Mouse (Mus musculus) neural tube, embryonic 11.5 days (tissue): Measurements from ENCODE around the gene Shd. TPM values are rescaled to one million over a fixed set of nuclear protein-coding genes. Genes with fewer than 3 reads are reported as not detected.
A peak's percentile ranks its signal among the peaks of the same experiment; 100 is the strongest.

Experiments used
- ATAC-seq: fragments of 200-750 bp; cut with Nextera tagmentation; 2 replicates; pipeline ENCODE4 v1.8.0; 2017; ENCODE audit warnings: moderate number of reproducible peaks, mild to moderate bottlenecking, moderate TSS enrichment, moderate library complexity; ENCODE audit not compliant: insufficient read depth, low FRiP score, low TSS enrichment
- DNase-seq: peaks from one replicate; pipeline ENCODE4 v3.0.0-alpha.2; 2015; ENCODE audit warnings: low spot score
- H3K27ac ChIP-seq: fragments of 300-500 bp; sonication (generic); 2 replicates; pipeline ENCODE4 v1.5.1; 2014; ENCODE audit warnings: low read depth, mild to moderate bottlenecking, low read length
- H3K27me3 ChIP-seq: fragments of 300-500 bp; sonication (generic); 2 replicates; pipeline ENCODE4 v1.6.1; 2014; ENCODE audit warnings: mild to moderate bottlenecking, low read length, mixed read lengths; ENCODE audit not compliant: control insufficient read depth, insufficient read depth
- H3K36me3 ChIP-seq: fragments of 300-500 bp; sonication (generic); 2 replicates; pipeline ENCODE4 v1.6.1; 2014; ENCODE audit warnings: mild to moderate bottlenecking, low read length, moderate library complexity, mixed read lengths; ENCODE audit not compliant: control insufficient read depth, insufficient read depth
- H3K4me1 ChIP-seq: fragments of 300-500 bp; sonication (generic); 2 replicates; pipeline ENCODE4 v1.6.1; 2014; ENCODE audit warnings: low read length, mixed read lengths; ENCODE audit not compliant: control insufficient read depth, insufficient read depth
- H3K4me2 ChIP-seq: fragments of 300-500 bp; sonication (generic); 2 replicates; pipeline ENCODE4 v1.6.1; 2014; ENCODE audit warnings: low read depth, mild to moderate bottlenecking, moderate library complexity
- H3K4me3 ChIP-seq: fragments of 300-500 bp; sonication (generic); 2 replicates; pipeline ENCODE4 v1.5.1; 2014; ENCODE audit warnings: low read depth, low read length
- H3K9ac ChIP-seq: fragments of 300-500 bp; sonication (generic); 2 replicates; pipeline ENCODE4 v1.6.1; 2014; ENCODE audit warnings: mild to moderate bottlenecking, low read length
- H3K9me3 ChIP-seq: fragments of 300-500 bp; sonication (generic); 2 replicates; pipeline ENCODE4 v1.6.1; 2016; ENCODE audit warnings: low read length; ENCODE audit not compliant: control insufficient read depth
- WGBS: fragments of 180-500 bp; shearing (Covaris S2); extraction: QIAGEN DNeasy Blood & Tissue Kit; methylation state at CpG from one replicate; pipeline ENCODE4 v1.1.7; 2014; 5-methylcytosine and 5-hydroxymethylcytosine counted together
- polyA plus RNA-seq: library from polyadenylated mRNA; unstranded; fragments of >200 nt; fragmentation: Nextera tagmentation; extraction: Ambion mirVana; gene quantifications from 2 replicates; pipeline ENCODE4 v1.2.1, GENCODE M21; 2014

The Shd gene
- polyA plus RNA-seq, 1 experiment from 2014 or later = 95.3 TPM

DNA sequence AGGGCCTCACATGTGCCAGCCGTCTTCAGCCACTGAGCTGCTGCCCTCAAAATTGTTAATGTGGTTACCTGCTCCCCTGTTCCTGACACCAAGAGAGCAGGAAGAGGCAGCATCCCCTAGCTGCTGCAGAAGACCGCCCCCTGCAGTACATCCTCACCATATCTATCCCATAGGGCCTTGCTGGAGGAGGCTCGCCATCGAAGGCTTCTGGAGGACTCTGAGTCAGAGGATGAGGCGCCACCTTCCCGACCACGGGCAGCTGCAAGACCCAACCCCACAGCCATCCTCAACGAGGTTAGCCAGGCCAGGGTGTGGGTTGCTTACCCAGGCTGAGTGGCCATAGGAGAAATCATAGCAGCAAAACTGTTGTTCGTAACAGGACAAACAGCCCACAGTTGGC is 5.3 kb upstream of the Shd start:
- DNase-seq = no peak
- 81% methylated on average over 9 of the region's 9 CpGs for WGBS

DNA sequence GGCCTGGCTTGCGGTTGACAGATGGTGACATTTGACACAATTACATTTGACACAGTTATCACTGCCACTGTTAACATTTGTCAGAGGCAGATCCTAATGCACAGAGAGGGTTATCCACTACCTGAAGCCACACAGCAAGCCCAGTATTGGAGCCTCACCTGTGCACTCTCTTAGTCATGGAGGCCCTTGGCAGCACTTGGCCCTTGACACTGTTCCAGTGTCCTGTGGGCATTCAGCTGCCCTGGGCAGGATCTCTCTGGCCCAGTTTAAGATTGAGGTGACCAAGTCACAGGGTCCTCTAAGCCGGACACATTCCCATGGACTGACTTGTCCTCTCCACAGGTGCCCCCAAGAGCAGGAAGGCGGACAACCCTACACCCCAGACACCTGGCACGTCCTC is 3.1 kb upstream of the Shd start:
- H3K4me2 ChIP-seq = no peak overlapping the region
- no peak overlapping the region for H3K27ac ChIP-seq
- ATAC-seq (no peak), DNase-seq (no peak)
- no peak overlapping the region for H3K4me3 ChIP-seq
- H3K9ac ChIP-seq = no peak overlapping the region
- 94% methylated on average over 4 of the region's 4 CpGs for WGBS
- H3K36me3 ChIP-seq = peaks cover 2% of the 10 kb centered on the region
- H3K9me3 ChIP-seq = no peaks in the 10 kb centered on the region
- H3K27me3 ChIP-seq = no peaks in the 10 kb centered on the region
- peaks cover 17% of the 10 kb centered on the region for H3K4me1 ChIP-seq

More for the DNA sequence above, 5.3 kb upstream of the Shd start:
- Histone ChIP-seq H3K9me3 (no peaks in the 10 kb centered on the region), H3K9ac (no peak overlapping the region), H3K4me3 (no peak overlapping the region), H3K36me3 (peaks cover 2% of the 10 kb centered on the region), H3K4me1 (peaks cover 7% of the 10 kb centered on the region), H3K27me3 (no peaks in the 10 kb centered on the region), H3K4me2 (no peak overlapping the region), H3K27ac (no peak overlapping the region)
- no peak for ATAC-seq

DNA sequence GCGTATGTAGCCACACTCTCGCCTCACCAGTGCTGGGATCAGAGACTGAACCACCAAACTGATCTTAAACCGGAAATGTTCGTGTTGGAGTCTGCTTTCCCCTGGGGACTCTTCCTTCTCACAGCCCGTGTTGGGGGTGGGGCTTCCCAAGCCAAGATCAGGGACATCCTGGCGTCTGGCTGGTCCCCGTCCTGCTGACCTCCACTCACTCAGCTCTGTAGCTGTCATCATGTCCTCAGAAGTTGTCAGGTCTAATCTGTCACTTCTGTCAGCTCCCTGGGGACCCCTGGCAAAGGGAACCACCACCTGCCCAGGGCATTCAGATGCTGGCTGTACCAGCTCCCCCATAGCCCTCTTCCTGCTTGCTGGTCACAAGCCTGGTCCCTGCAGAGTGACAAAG is 2.1 kb upstream of the Shd start:
- Histone ChIP-seq H3K27me3 (no peaks in the 10 kb centered on the region), H3K27ac (peak overlapping the region; percentile 23; the same call in 1 of the 2 replicates), H3K4me3 (no peak overlapping the region), H3K9me3 (no peaks in the 10 kb centered on the region), H3K36me3 (peaks cover 2% of the 10 kb centered on the region), H3K4me2 (no peak overlapping the region), H3K4me1 (peaks cover 17% of the 10 kb centered on the region), H3K9ac (no peak overlapping the region)
- 61% methylated on average over 7 of the region's 7 CpGs for WGBS
- DNase-seq (no peak), ATAC-seq (no peak)

DNA sequence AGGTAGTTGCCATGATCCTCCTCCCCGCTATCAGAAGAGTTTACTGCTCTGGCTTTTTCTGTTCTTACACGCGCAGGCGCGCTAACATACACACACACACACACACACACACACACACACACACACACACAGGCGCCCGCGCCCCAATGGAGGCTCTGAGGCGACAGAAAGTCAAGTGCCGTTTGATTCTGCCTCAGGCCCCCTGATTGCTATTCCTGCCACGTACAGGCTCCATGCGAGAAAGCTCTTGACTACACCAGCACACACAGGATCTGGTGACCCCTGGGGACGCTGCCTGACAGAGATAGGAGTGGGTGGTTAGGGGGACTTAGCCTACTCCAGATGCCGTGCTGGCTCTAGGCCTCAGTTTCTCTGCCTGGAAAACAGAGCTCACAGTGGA is 707 bp upstream of the Shd start:
- H3K4me3 ChIP-seq = no peak overlapping the region
- ATAC-seq (peak; percentile 67), DNase-seq (peak; percentile 89)
- H3K27me3 ChIP-seq = no peaks in the 10 kb centered on the region
- no peaks in the 10 kb centered on the region for H3K9me3 ChIP-seq
- 40% methylated on average over 14 of the region's 14 CpGs for WGBS
- H3K27ac ChIP-seq = peak overlapping the region; percentile 84
- H3K36me3 ChIP-seq = peaks cover 4% of the 10 kb centered on the region
- peaks cover 17% of the 10 kb centered on the region for H3K4me1 ChIP-seq
- peak overlapping the region; percentile 90; the same call in 1 of the 2 replicates for H3K9ac ChIP-seq
- peak overlapping the region; percentile 74; the same call in 1 of the 2 replicates for H3K4me2 ChIP-seq

DNA sequence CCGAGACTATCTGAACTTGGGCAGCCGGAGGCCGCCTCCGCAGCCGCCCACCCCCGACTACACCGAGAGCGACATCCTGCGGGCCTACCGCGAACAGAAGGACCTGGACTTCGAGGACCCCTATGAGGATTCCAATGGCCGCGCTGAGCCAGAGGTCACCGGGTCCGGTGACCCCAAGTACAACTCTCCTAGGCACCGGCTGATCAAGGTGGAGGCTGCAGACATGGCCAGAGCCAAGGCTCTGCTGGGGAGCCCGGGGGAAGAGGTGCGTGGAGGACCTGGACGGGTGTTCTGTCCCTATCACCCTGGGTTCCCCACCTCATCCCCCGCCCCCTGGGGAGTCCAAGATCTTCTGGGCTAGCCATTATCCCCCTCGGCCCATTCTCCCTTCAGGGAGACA is 1.2 kb downstream of the Shd start:
- no peak overlapping the region for H3K27ac ChIP-seq
- no peak for ATAC-seq

DNA sequence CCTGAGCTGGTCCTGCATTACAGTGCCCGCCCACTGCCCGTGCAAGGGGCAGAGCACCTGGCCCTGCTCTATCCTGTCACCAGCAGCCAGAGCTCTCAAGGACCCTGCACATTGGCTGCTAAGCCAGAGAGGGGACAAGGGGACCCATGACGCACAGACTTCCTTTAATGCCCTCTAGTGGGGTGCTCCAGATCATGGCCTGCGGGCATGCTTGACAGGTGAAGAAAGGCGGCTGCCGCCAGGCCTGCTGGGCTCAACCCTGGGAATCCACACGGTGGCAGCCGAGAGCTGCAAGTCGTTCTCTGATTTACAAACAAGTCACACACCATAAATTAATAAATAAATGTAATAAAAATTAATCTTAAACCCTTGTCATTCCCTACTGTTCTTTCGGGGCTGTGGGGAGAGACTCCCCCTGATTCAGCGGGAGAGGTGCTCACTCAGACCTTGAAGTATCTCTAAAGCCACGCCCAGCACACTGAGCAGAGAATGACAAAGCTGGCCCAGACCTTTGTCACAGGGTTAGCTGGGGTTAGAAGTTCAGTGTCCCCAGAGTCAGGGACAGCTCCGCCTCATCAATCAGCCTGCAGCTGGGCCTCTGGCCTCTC is 6.1 kb downstream of the Shd start:
- 17% methylated on average over 13 of the region's 13 CpGs for WGBS
- Histone ChIP-seq H3K36me3 (peaks cover 3% of the 10 kb centered on the region; the same call in 1 of the 2 replicates), H3K4me3 (no peak overlapping the region), H3K27me3 (no peaks in the 10 kb centered on the region), H3K4me1 (peaks cover 14% of the 10 kb centered on the region), H3K27ac (peak overlapping the region; percentile 62; the same call in 1 of the 2 replicates), H3K9me3 (no peaks in the 10 kb centered on the region), H3K4me2 (no peak overlapping the region), H3K9ac (no peak overlapping the region)
- ATAC-seq (peak; percentile 70), DNase-seq (peak; percentile 78)

More for the DNA sequence above, 1.2 kb downstream of the Shd start:
- H3K36me3 ChIP-seq = peaks cover 3% of the 10 kb centered on the region; the same call in 1 of the 2 replicates
- peaks cover 20% of the 10 kb centered on the region for H3K4me1 ChIP-seq
- peak overlapping the region; percentile 53 for H3K4me3 ChIP-seq
- no peak for DNase-seq
- H3K9me3 ChIP-seq = no peaks in the 10 kb centered on the region
- 24% methylated on average over 22 of the region's 22 CpGs for WGBS
- no peaks in the 10 kb centered on the region for H3K27me3 ChIP-seq
- H3K9ac ChIP-seq = peak overlapping the region; percentile 90
- H3K4me2 ChIP-seq = peak overlapping the region; percentile 74

DNA sequence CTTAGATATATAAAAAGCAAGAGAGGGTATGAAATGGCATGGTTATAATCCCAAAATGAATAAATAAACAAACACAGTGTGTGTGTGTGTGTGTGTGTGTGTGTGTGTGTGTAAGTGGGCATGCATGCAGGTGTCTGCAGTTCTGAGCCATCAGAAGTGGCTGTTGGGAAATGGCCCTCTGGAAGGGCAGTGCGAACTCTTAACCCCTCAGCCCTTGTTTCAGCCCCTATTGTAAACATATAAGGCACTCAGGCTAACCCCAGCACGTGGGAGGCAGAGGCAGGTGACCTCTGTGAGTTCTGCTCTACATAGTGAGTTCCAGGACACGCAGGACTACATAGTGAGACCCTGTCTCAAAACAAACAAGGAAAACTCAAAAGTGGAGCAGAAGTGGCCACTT is 7.0 kb downstream of the Shd start:
- Histone ChIP-seq H3K4me3 (no peak overlapping the region), H3K27ac (peak overlapping the region; percentile 8; the same call in 1 of the 2 replicates), H3K4me2 (no peak overlapping the region), H3K9ac (no peak overlapping the region), H3K27me3 (no peaks in the 10 kb centered on the region), H3K9me3 (no peaks in the 10 kb centered on the region), H3K36me3 (peaks cover 3% of the 10 kb centered on the region; the same call in 1 of the 2 replicates), H3K4me1 (peaks cover 9% of the 10 kb centered on the region)
- WGBS = 50% methylated on average over 3 of the region's 3 CpGs
- no peak for DNase-seq
- no peak for ATAC-seq

DNA sequence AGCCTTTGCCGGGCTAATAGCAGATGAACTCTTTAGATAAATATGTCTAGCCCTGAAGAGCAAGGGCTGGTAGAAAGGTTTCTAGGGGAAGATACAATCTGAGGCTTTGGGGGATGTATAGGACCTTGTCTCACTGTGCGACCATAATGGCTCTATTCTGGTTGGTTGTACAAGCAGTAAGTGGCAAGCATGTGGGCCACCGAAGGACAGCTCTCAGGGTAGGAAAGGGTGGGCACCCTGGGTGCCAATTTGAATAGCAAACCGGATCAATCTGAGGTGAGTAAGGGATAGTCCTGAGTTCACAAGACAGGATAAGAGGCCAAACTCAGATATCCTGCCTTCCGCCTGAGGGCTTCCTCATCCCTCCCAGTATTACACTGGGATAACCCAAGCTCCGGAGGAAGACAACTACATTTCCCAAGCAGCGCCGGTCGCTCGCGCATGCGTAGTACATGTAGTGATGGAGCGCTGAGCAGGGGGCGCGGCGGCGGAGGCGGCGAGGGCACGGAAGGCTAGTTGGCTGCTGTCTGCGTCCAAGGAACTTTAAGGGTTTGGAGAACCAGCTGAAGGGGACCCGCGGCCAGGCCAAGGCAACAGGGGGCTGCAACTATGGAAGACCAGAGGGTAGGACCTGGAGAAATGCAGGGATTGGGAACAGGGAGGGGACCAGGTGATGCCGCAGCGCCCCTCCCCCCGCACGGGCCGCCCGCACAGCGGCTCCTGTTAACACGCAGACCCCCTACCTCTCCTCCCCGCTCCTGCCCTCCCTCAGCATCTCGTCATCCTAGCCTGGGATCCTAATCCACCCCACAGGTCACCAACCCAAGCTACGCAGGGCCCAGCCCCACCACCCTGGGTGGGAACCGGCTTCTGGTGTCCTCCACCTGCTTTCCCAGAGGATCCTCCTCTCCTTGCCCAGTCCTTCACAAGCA is 16.0 kb downstream of the Shd start, which contains the start of gene Fsd1:
Gene Fsd1 (plus strand): TSS at position 480 of the 932 bp plus-strand sequence.
- no peak within 1 kb of the TSS for H3K27ac ChIP-seq
- no peaks in the 10 kb centered on the region; the same call in 1 of the 2 replicates for H3K36me3 ChIP-seq
- peaks cover 8% of the 10 kb centered on the region; the same call in 1 of the 2 replicates for H3K4me1 ChIP-seq
- H3K4me3 ChIP-seq = peak within 1 kb of the TSS; percentile 62
- H3K4me2 ChIP-seq = peak within 1 kb of the TSS; percentile 83
- H3K9ac ChIP-seq = peak within 1 kb of the TSS; percentile 69
- no peaks in the 10 kb centered on the region for H3K27me3 ChIP-seq
- WGBS = 9% methylated on average over 35 of the region's 35 CpGs
- ATAC-seq (peak; percentile 81), DNase-seq (peak; percentile 85)
- H3K9me3 ChIP-seq = no peaks in the 10 kb centered on the region
